Mouse (Mus musculus): ENCODE results near the gene Prpf38b.
A peak's percentile ranks its signal among the peaks of the same experiment; 100 is the strongest.

Prpf38b gene

GRCm38 (mm10) chr3:108911548-108912413, at the start of gene Prpf38b:
TSS of gene Prpf38b (minus strand) at chr3:108911727.
- peak; percentile 90 for DNase-seq (ENCODE audit: low read depth, low spot score)

GRCm38 (mm10) chr3:108961226-108961625, 49.7 kb upstream of the Prpf38b start:
- no peak for DNase-seq (ENCODE audit: low read depth, low spot score)

- DNase-seq (ENCODE audit: low read depth, low spot score): no peak
Observed at GRCm38 (mm10) chr3:108959680-108960295, 48.3 kb upstream of the Prpf38b start.

- DNase-seq (ENCODE audit: low read depth, low spot score): no peak
Observed at GRCm38 (mm10) chr3:108957976-108958375, 46.4 kb upstream of the Prpf38b start.

- DNase-seq (ENCODE audit: low read depth, low spot score): no peak
Observed at GRCm38 (mm10) chr3:108940996-108941395, 29.5 kb upstream of the Prpf38b start.

- DNase-seq (ENCODE audit: low read depth, low spot score): no peak
Observed at GRCm38 (mm10) chr3:108940001-108940633, 28.6 kb upstream of the Prpf38b start, which contains the start of gene Gm9857. TSS of gene Gm9857 (minus strand) at chr3:108940445.

- no peak for DNase-seq (ENCODE audit: low read depth, low spot score)
Observed at GRCm38 (mm10) chr3:108939573-108939972, 28.0 kb upstream of the Prpf38b start, which contains the start of gene Henmt1. TSS of gene Henmt1 (plus strand) at chr3:108939873.

GRCm38 (mm10) chr3:108938691-108939090, 27.2 kb upstream of the Prpf38b start:
- no peak for DNase-seq (ENCODE audit: low read depth, low spot score)

GRCm38 (mm10) chr3:108933557-108933956, 22.0 kb upstream of the Prpf38b start:
- DNase-seq (ENCODE audit: low read depth, low spot score): no peak

GRCm38 (mm10) chr3:108926308-108926707, 14.8 kb upstream of the Prpf38b start:
- no peak for DNase-seq (ENCODE audit: low read depth, low spot score)

- DNase-seq (ENCODE audit: low read depth, low spot score): no peak
Observed at GRCm38 (mm10) chr3:108925677-108926076, 14.2 kb upstream of the Prpf38b start.

GRCm38 (mm10) chr3:108921822-108922221, 10.3 kb upstream of the Prpf38b start:
- DNase-seq (ENCODE audit: low read depth, low spot score): no peak

GRCm38 (mm10) chr3:108920442-108921070, 9.0 kb upstream of the Prpf38b start:
- no peak for DNase-seq (ENCODE audit: low read depth, low spot score)

- no peak for DNase-seq (ENCODE audit: low read depth, low spot score)
Observed at GRCm38 (mm10) chr3:108918852-108919251, 7.3 kb upstream of the Prpf38b start.

- DNase-seq (ENCODE audit: low read depth, low spot score): no peak
Observed at GRCm38 (mm10) chr3:108917986-108918385, 6.5 kb upstream of the Prpf38b start.

- no peak for DNase-seq (ENCODE audit: low read depth, low spot score)
Observed at GRCm38 (mm10) chr3:108916857-108917256, 5.3 kb upstream of the Prpf38b start.

- no peak for DNase-seq (ENCODE audit: low read depth, low spot score)
Observed at GRCm38 (mm10) chr3:108915999-108916398, 4.5 kb upstream of the Prpf38b start.

GRCm38 (mm10) chr3:108911081-108911547, 413 bp downstream of the Prpf38b start:
- DNase-seq (ENCODE audit: low read depth, low spot score): no peak

GRCm38 (mm10) chr3:108910303-108911080, 1.0 kb downstream of the Prpf38b start:
- DNase-seq (ENCODE audit: low read depth, low spot score): no peak

- DNase-seq (ENCODE audit: low read depth, low spot score): no peak
Observed at GRCm38 (mm10) chr3:108902934-108903333, 8.6 kb downstream of the Prpf38b start.

GRCm38 (mm10) chr3:108902038-108902437, 9.5 kb downstream of the Prpf38b start:
- DNase-seq (ENCODE audit: low read depth, low spot score): no peak

All from c-Kit-negative CD71-positive TER-119-positive erythroid progenitor cells, embryonic 14.5 days (primary cell).